Mouse (Mus musculus): ENCODE measurements at regions not wholly inside any gene's neighbourhood (a gene's known extent, or its start where the extent isn't known, plus 50 kb on each side); places are given as distances from the start of the nearest gene placed in this dataset.

- Histone ChIP-seq H3K9ac (replicated peaks; ENCODE audit: low read length) (no peak overlapping the region), H3K27ac (ENCODE audit: low read length) (peak overlapping the region; percentile 16; the same call in 1 of the 2 replicates), H3K4me2 (replicated peaks; ENCODE audit: low read depth, low read length) (no peak overlapping the region), H3K9me3 (ENCODE audit: low read length) (no peaks in the 10 kb centered on the region), H3K4me1 (ENCODE audit: insufficient read depth, low read length) (0 out of 2 replicates have a peak, but pooled peaks cover 4% of the 10 kb centered on the region), H3K4me3 (ENCODE audit: low read length) (no peak overlapping the region), H3K36me3 (ENCODE audit: insufficient read depth, low read length) (no peaks in the 10 kb centered on the region), H3K27me3 (ENCODE audit: insufficient read depth, low read length) (no peaks in the 10 kb centered on the region)
- peak; percentile 35; the same call in 1 of the 2 replicates for ATAC-seq (ENCODE audit: low FRiP score, low TSS enrichment)
Observed at GRCm38 (mm10) chr13:26594313-26594712, 175.7 kb downstream of the Hdgfl1 start.

GRCm38 (mm10) chr13:26593750-26594149 lies 176.2 kb downstream of the Hdgfl1 start:
- ATAC-seq (ENCODE audit: low FRiP score, low TSS enrichment), result no peak
- 0 out of 2 replicates have a peak, but pooled peaks cover 4% of the 10 kb centered on the region for H3K4me1 ChIP-seq (ENCODE audit: insufficient read depth, low read length)
- H3K27ac ChIP-seq (ENCODE audit: low read length), result no peak overlapping the region
- no peak overlapping the region for H3K4me3 ChIP-seq (ENCODE audit: low read length)
- no peak overlapping the region for H3K9ac ChIP-seq (replicated peaks; ENCODE audit: low read length)
- no peaks in the 10 kb centered on the region for H3K27me3 ChIP-seq (ENCODE audit: insufficient read depth, low read length)
- WGBS, result 72% methylated on average over 1 of the region's 1 CpGs
- H3K36me3 ChIP-seq (ENCODE audit: insufficient read depth, low read length), result no peaks in the 10 kb centered on the region
- H3K9me3 ChIP-seq (ENCODE audit: low read length), result no peaks in the 10 kb centered on the region
- no peak overlapping the region for H3K4me2 ChIP-seq (replicated peaks; ENCODE audit: low read depth, low read length)

- no peak overlapping the region for H3K4me2 ChIP-seq (replicated peaks; ENCODE audit: low read depth, low read length)
- no peak for ATAC-seq (ENCODE audit: low FRiP score, low TSS enrichment)
- no peaks in the 10 kb centered on the region for H3K4me1 ChIP-seq (ENCODE audit: insufficient read depth, low read length)
- H3K36me3 ChIP-seq (ENCODE audit: insufficient read depth, low read length), result no peaks in the 10 kb centered on the region
- H3K4me3 ChIP-seq (ENCODE audit: low read length), result no peak overlapping the region
- no peak overlapping the region for H3K27ac ChIP-seq (ENCODE audit: low read length)
- no peak overlapping the region for H3K9ac ChIP-seq (replicated peaks; ENCODE audit: low read length)
- H3K27me3 ChIP-seq (ENCODE audit: insufficient read depth, low read length), result no peaks in the 10 kb centered on the region
- 72% methylated on average over 2 of the region's 2 CpGs for WGBS
- H3K9me3 ChIP-seq (ENCODE audit: low read length), result no peaks in the 10 kb centered on the region
Observed at GRCm38 (mm10) chr13:26575890-26576543, 193.9 kb downstream of the Hdgfl1 start.

- H3K9me3 ChIP-seq (ENCODE audit: low read length), result no peaks in the 10 kb centered on the region
- no peak overlapping the region for H3K4me2 ChIP-seq (replicated peaks; ENCODE audit: low read depth, low read length)
- H3K36me3 ChIP-seq (ENCODE audit: insufficient read depth, low read length), result no peaks in the 10 kb centered on the region
- no peaks in the 10 kb centered on the region for H3K27me3 ChIP-seq (ENCODE audit: insufficient read depth, low read length)
- H3K4me1 ChIP-seq (ENCODE audit: insufficient read depth, low read length), result peaks cover 3% of the 10 kb centered on the region; the same call in 1 of the 2 replicates
- ATAC-seq (ENCODE audit: low FRiP score, low TSS enrichment), result no peak
- no peak overlapping the region for H3K4me3 ChIP-seq (ENCODE audit: low read length)
- no peak overlapping the region for H3K27ac ChIP-seq (ENCODE audit: low read length)
- no peak overlapping the region for H3K9ac ChIP-seq (replicated peaks; ENCODE audit: low read length)
- 73% methylated on average over 4 of the region's 4 CpGs for WGBS
Observed at GRCm38 (mm10) chr13:26569422-26569821, 200.5 kb downstream of the Hdgfl1 start.

GRCm38 (mm10) chr13:26564941-26565862 lies 204.8 kb downstream of the Hdgfl1 start:
- no peaks in the 10 kb centered on the region for H3K9me3 ChIP-seq (ENCODE audit: low read length)
- peak; percentile 49; the same call in 1 of the 2 replicates for ATAC-seq (ENCODE audit: low FRiP score, low TSS enrichment)
- H3K27ac ChIP-seq (ENCODE audit: low read length), result no peak overlapping the region

GRCm38 (mm10) chr13:26558366-26558765 lies 211.6 kb downstream of the Hdgfl1 start:
- Histone ChIP-seq H3K27ac (ENCODE audit: low read length) (no peak overlapping the region), H3K9ac (replicated peaks; ENCODE audit: low read length) (no peak overlapping the region), H3K9me3 (ENCODE audit: low read length) (no peaks in the 10 kb centered on the region), H3K36me3 (ENCODE audit: insufficient read depth, low read length) (no peaks in the 10 kb centered on the region), H3K4me2 (replicated peaks; ENCODE audit: low read depth, low read length) (no peak overlapping the region), H3K4me3 (ENCODE audit: low read length) (no peak overlapping the region), H3K27me3 (ENCODE audit: insufficient read depth, low read length) (no peaks in the 10 kb centered on the region), H3K4me1 (ENCODE audit: insufficient read depth, low read length) (peaks cover 5% of the 10 kb centered on the region)
- ATAC-seq (ENCODE audit: low FRiP score, low TSS enrichment), result no peak
- WGBS, result 21% methylated on average over 1 of the region's 1 CpGs

More at GRCm38 (mm10) chr13:26564941-26565862, 204.8 kb downstream of the Hdgfl1 start:
- Histone ChIP-seq H3K4me2 (replicated peaks; ENCODE audit: low read depth, low read length) (no peak overlapping the region), H3K4me3 (ENCODE audit: low read length) (no peak overlapping the region), H3K36me3 (ENCODE audit: insufficient read depth, low read length) (no peaks in the 10 kb centered on the region), H3K4me1 (ENCODE audit: insufficient read depth, low read length) (peaks cover 3% of the 10 kb centered on the region; the same call in 1 of the 2 replicates), H3K27me3 (ENCODE audit: insufficient read depth, low read length) (no peaks in the 10 kb centered on the region), H3K9ac (replicated peaks; ENCODE audit: low read length) (no peak overlapping the region)
- WGBS, result 48% methylated on average over 7 of the region's 7 CpGs

GRCm38 (mm10) chr13:26554266-26554665 lies 215.7 kb downstream of the Hdgfl1 start:
- H3K9ac ChIP-seq (replicated peaks; ENCODE audit: low read length), result no peak overlapping the region
- ATAC-seq (ENCODE audit: low FRiP score, low TSS enrichment), result no peak; the same call in 1 of the 2 replicates
- WGBS, result 36% methylated on average over 6 of the region's 6 CpGs
- H3K9me3 ChIP-seq (ENCODE audit: low read length), result no peaks in the 10 kb centered on the region
- no peaks in the 10 kb centered on the region for H3K27me3 ChIP-seq (ENCODE audit: insufficient read depth, low read length)
- no peak overlapping the region for H3K27ac ChIP-seq (ENCODE audit: low read length)
- H3K4me3 ChIP-seq (ENCODE audit: low read length), result no peak overlapping the region
- peaks cover 5% of the 10 kb centered on the region for H3K4me1 ChIP-seq (ENCODE audit: insufficient read depth, low read length)
- no peak overlapping the region for H3K4me2 ChIP-seq (replicated peaks; ENCODE audit: low read depth, low read length)
- H3K36me3 ChIP-seq (ENCODE audit: insufficient read depth, low read length), result no peaks in the 10 kb centered on the region

GRCm38 (mm10) chr13:26552122-26552521 lies 217.8 kb downstream of the Hdgfl1 start:
- H3K9ac ChIP-seq (replicated peaks; ENCODE audit: low read length), result no peak overlapping the region
- H3K9me3 ChIP-seq (ENCODE audit: low read length), result no peaks in the 10 kb centered on the region
- H3K4me2 ChIP-seq (replicated peaks; ENCODE audit: low read depth, low read length), result no peak overlapping the region
- no peaks in the 10 kb centered on the region for H3K27me3 ChIP-seq (ENCODE audit: insufficient read depth, low read length)
- 76% methylated on average over 3 of the region's 3 CpGs for WGBS
- peaks cover 5% of the 10 kb centered on the region for H3K4me1 ChIP-seq (ENCODE audit: insufficient read depth, low read length)
- no peak overlapping the region for H3K4me3 ChIP-seq (ENCODE audit: low read length)
- no peaks in the 10 kb centered on the region for H3K36me3 ChIP-seq (ENCODE audit: insufficient read depth, low read length)
- no peak for ATAC-seq (ENCODE audit: low FRiP score, low TSS enrichment)
- H3K27ac ChIP-seq (ENCODE audit: low read length), result no peak overlapping the region

GRCm38 (mm10) chr13:26538928-26539327 lies 231.0 kb downstream of the Hdgfl1 start:
- no peaks in the 10 kb centered on the region for H3K4me1 ChIP-seq (ENCODE audit: insufficient read depth, low read length)
- H3K4me3 ChIP-seq (ENCODE audit: low read length), result no peak overlapping the region
- H3K9me3 ChIP-seq (ENCODE audit: low read length), result no peaks in the 10 kb centered on the region
- ATAC-seq (ENCODE audit: low FRiP score, low TSS enrichment), result peak; percentile 49; the same call in 1 of the 2 replicates
- H3K27me3 ChIP-seq (ENCODE audit: insufficient read depth, low read length), result no peaks in the 10 kb centered on the region
- no peak overlapping the region for H3K4me2 ChIP-seq (replicated peaks; ENCODE audit: low read depth, low read length)
- H3K36me3 ChIP-seq (ENCODE audit: insufficient read depth, low read length), result no peaks in the 10 kb centered on the region
- H3K27ac ChIP-seq (ENCODE audit: low read length), result no peak overlapping the region
- WGBS, result 23% methylated on average over 1 of the region's 1 CpGs
- no peak overlapping the region for H3K9ac ChIP-seq (replicated peaks; ENCODE audit: low read length)

GRCm38 (mm10) chr13:26536575-26536974 lies 233.4 kb downstream of the Hdgfl1 start:
- 22% methylated on average over 2 of the region's 2 CpGs for WGBS
- no peaks in the 10 kb centered on the region for H3K27me3 ChIP-seq (ENCODE audit: insufficient read depth, low read length)

More at GRCm38 (mm10) chr13:26536575-26536974, 233.4 kb downstream of the Hdgfl1 start:
- Histone ChIP-seq H3K4me1 (ENCODE audit: insufficient read depth, low read length) (no peaks in the 10 kb centered on the region), H3K9ac (replicated peaks; ENCODE audit: low read length) (no peak overlapping the region), H3K4me2 (replicated peaks; ENCODE audit: low read depth, low read length) (no peak overlapping the region), H3K9me3 (ENCODE audit: low read length) (no peaks in the 10 kb centered on the region), H3K27ac (ENCODE audit: low read length) (no peak overlapping the region), H3K4me3 (ENCODE audit: low read length) (no peak overlapping the region), H3K36me3 (ENCODE audit: insufficient read depth, low read length) (no peaks in the 10 kb centered on the region)
- no peak for ATAC-seq (ENCODE audit: low FRiP score, low TSS enrichment)

Measured in kidney, embryonic 16.5 days (tissue).